Mouse (Mus musculus) B cell, adult 67 days (primary cell): ENCODE results near the gene Olfr497. TPM values are rescaled to one million over a fixed set of nuclear protein-coding genes. Genes with fewer than 3 reads are reported as not detected.

Experiments
- total RNA-seq, 2 experiments: library from RNA; stranded (reverse); gene quantifications; 4 replicates each; pipeline ENCODE4 v1.2.4; 2023

The Olfr497 gene
- total RNA-seq = not detected

DNA sequence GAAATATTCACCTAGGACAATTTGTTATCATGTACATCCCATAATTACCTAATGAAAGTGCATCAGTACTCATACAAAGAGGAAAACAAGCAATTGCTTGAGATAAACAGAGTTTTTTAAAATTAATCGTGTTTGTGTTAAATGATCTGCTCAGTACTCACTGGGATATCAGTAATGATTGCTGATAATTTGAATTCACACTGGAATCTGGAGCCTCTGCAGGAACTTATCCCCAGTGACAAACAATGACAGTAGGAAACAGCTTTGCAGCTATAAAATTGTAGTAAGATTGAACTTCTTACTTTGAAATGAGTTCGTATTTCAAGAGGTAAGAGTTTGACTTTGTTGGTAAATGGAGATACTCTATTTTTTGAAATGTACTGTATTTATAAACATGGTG, at the start of gene Olfr497:
Gene Olfr497, plus strand, starts transcription at position 301 of the 400 bp plus-strand sequence.

DNA sequence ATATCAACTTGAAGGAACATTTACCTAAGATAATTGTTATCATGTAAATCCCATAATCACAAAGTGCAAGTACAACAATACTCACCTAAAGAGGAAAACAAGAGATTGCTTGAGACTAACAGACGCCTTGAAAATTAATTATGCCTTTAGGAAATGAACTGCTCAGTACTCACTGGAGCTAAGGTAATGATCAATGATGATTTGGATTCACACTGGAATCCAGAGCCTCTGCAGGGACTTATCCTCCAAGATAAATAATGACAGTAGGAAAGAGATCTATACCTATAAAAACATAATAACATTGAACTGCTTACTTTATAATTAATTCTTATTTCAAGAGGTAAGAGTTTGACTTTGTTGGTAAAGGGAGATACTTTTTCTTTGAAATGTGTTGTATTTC, 27.4 kb upstream of the Olfr497 start, which contains the start of gene Olfr495:
Gene Olfr495, plus strand, starts transcription at position 301 of the 400 bp plus-strand sequence.

DNA sequence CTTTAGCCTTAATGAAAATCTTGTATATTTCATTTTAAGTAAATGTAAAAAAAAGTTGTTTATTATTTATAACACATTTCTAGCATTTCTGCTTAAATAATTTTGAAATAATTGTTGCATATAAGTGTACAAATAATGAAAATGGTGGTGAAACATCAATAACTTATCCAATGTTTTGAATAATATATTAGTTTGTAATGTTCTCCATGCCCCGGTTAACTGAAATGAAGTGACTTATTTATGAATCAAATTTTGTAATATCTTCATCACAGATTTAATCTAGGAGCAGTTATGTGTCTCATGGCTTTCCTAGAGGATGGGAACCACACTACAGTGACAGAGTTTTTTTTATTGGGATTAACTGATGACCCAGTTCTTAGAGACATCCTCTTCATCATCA, 44.8 kb downstream of the Olfr497 start, which contains the start of gene Olfr498:
Gene Olfr498, plus strand, starts transcription at position 301 of the 400 bp plus-strand sequence.

Other genes starting within 250 kb of the Olfr497 start
- not detected for gene Olfr486, start 247.7 kb upstream of the Olfr497 start, total RNA-seq
- gene Olfr487, start 205.8 kb upstream of the Olfr497 start, total RNA-seq = not detected
- not detected for gene Olfr488, start 162.1 kb upstream of the Olfr497 start, total RNA-seq
- gene Olfr490, start 131.5 kb upstream of the Olfr497 start, total RNA-seq = not detected
- not detected for gene Olfr491, start 107.0 kb upstream of the Olfr497 start, total RNA-seq
- not detected for gene Olfr492, start 96.7 kb upstream of the Olfr497 start, total RNA-seq
- not detected for gene Olfr493, start 73.4 kb upstream of the Olfr497 start, total RNA-seq
- gene Olfr494, start 55.1 kb upstream of the Olfr497 start, total RNA-seq = not detected
- not detected for gene Olfr495, start 27.3 kb upstream of the Olfr497 start, total RNA-seq
- gene Olfr498, start 44.9 kb downstream of the Olfr497 start, total RNA-seq = not detected
- not detected for gene Olfr502, start 104.6 kb downstream of the Olfr497 start, total RNA-seq
- not detected for gene Olfr503, start 124.1 kb downstream of the Olfr497 start, total RNA-seq
- not detected for gene Olfr504, start 145.4 kb downstream of the Olfr497 start, total RNA-seq
- not detected for gene Olfr506, start 190.4 kb downstream of the Olfr497 start, total RNA-seq
- gene Olfr507, start 201.4 kb downstream of the Olfr497 start, total RNA-seq = not detected
- not detected for gene Olfr508, start 209.6 kb downstream of the Olfr497 start, total RNA-seq
- under 1 TPM in 1 of 2 experiments, not detected in 1; 0.15 TPM for gene Olfr509, start 231.5 kb downstream of the Olfr497 start, total RNA-seq
- gene Olfr510, start 246.0 kb downstream of the Olfr497 start, total RNA-seq = not detected